Mouse (Mus musculus) MEL (cell line): ENCODE data around the gene Gchfr. TPM values are rescaled to one million over a fixed set of nuclear protein-coding genes. Genes with fewer than 3 reads are reported as not detected.

Source experiments
- DNase-seq: peaks from one replicate; pipeline ENCODE4 v3.0.0; 2011; ENCODE audit warnings: low read depth, low spot score
- H3K27ac ChIP-seq: 2 replicates; pipeline ENCODE4 v1.5.1; 2012; ENCODE audit warnings: low read depth, mild to moderate bottlenecking, control low read depth, low read length, moderate library complexity; ENCODE audit not compliant: control insufficient read depth
- H3K27me3 ChIP-seq, 2 experiments: fragments of 150-350 bp in 1 of 2; sonication (generic) in 1 of 2; 2 replicates each; pipeline ENCODE4 v1.6.1; 2012; ENCODE audit warnings: low read length in 2 of 2, mild to moderate bottlenecking in 2 of 2, improper control_type of control experiment in 1 of 2, moderate library complexity in 1 of 2; ENCODE audit not compliant: insufficient read depth in 2 of 2, control insufficient read depth in 1 of 2
- H3K36me3 ChIP-seq, 2 experiments: 2 replicates each; pipeline ENCODE4 v1.6.1; 2012 to 2014; ENCODE audit warnings: low read length in 2 of 2, improper control_type of control experiment in 1 of 2, inconsistent platforms in 1 of 2, mild to moderate bottlenecking in 1 of 2; ENCODE audit not compliant: insufficient read depth in 2 of 2, control insufficient read depth in 1 of 2
- H3K4me1 ChIP-seq, 2 experiments: fragments of 150-350 bp in 1 of 2; sonication (generic) in 1 of 2; 2 replicates each; pipeline ENCODE4 v1.6.1; 2012; ENCODE audit warnings: low read length in 2 of 2, improper control_type of control experiment in 1 of 2, mild to moderate bottlenecking in 1 of 2; ENCODE audit not compliant: insufficient read depth in 2 of 2, control insufficient read depth in 1 of 2
- H3K4me3 ChIP-seq, 2 experiments: fragments of 150-350 bp in 1 of 2; sonication (generic) in 1 of 2; 2 replicates each; pipeline ENCODE4 v1.5.1; 2012; ENCODE audit warnings: low read depth in 2 of 2, low read length in 2 of 2, mild to moderate bottlenecking in 2 of 2, moderate library complexity in 2 of 2, control low read depth in 1 of 2, improper control_type of control experiment in 1 of 2; ENCODE audit not compliant: control insufficient read depth in 1 of 2, insufficient read depth in 1 of 2
- H3K79me2 ChIP-seq: 2 replicates; pipeline ENCODE4 v1.6.1; 2012; ENCODE audit warnings: mild to moderate bottlenecking, low read length, moderate library complexity; ENCODE audit not compliant: control insufficient read depth, poor library complexity, insufficient read depth
- H3K9ac ChIP-seq: 2 replicates; pipeline ENCODE4 v1.6.1; 2012; ENCODE audit warnings: low read depth, mild to moderate bottlenecking, control low read depth, low read length, moderate library complexity; ENCODE audit not compliant: control insufficient read depth, poor library complexity, severe bottlenecking
- H3K9me3 ChIP-seq: fragments of 150-350 bp; sonication (generic); replicated peaks from 2 replicates; pipeline ENCODE4 v1.6.1; 2012; ENCODE audit warnings: mild to moderate bottlenecking, low read length, improper control_type of control experiment, moderate library complexity; ENCODE audit not compliant: insufficient read depth
- BHLHE40 ChIP-seq: IDR thresholded peaks from 2 replicates; pipeline ENCODE4 v1.6.1; 2012; ENCODE audit warnings: low read depth, mild to moderate bottlenecking, inconsistent platforms, low read length, improper control_type of control experiment, borderline replicate concordance
- CHD1 ChIP-seq: IDR thresholded peaks from 2 replicates; pipeline ENCODE4 v1.6.1; 2012; ENCODE audit warnings: low read depth, mild to moderate bottlenecking, inconsistent platforms, low read length, improper control_type of control experiment
- CTCF ChIP-seq, 3 experiments: IDR thresholded peaks in 2 of 3; conservative IDR thresholded peaks in 1 of 3; 2 replicates each; pipeline ENCODE4 v1.5.1; 2011 to 2012; ENCODE audit warnings: low read length in 3 of 3, low read depth in 2 of 3, mild to moderate bottlenecking in 2 of 3, improper control_type of control experiment in 1 of 3, inconsistent platforms in 1 of 3, mixed read lengths in 1 of 3, moderate library complexity in 1 of 3; ENCODE audit not compliant: control insufficient read depth in 1 of 3, insufficient read depth in 1 of 3, poor library complexity in 1 of 3, severe bottlenecking in 1 of 3
- E2F4 ChIP-seq: IDR thresholded peaks from 2 replicates; pipeline ENCODE4 v1.6.1; 2011; ENCODE audit warnings: low read depth, low read length, improper control_type of control experiment, borderline replicate concordance
- EP300 ChIP-seq, 2 experiments: IDR thresholded peaks; 2 replicates each; pipeline ENCODE4 v1.6.1; 2011; ENCODE audit warnings: improper control_type of control experiment in 2 of 2, low read length in 2 of 2, low read depth in 1 of 2, mild to moderate bottlenecking in 1 of 2
- GATA1 ChIP-seq: IDR thresholded peaks from 2 replicates; pipeline ENCODE4 v1.6.1; 2011; ENCODE audit warnings: low read depth, low read length, improper control_type of control experiment
- JUND ChIP-seq: IDR thresholded peaks from 2 replicates; pipeline ENCODE4 v1.6.1; 2011; ENCODE audit warnings: low read depth, mild to moderate bottlenecking, improper control_type of control experiment, low read length
- MAFK ChIP-seq: IDR thresholded peaks from 2 replicates; pipeline ENCODE4 v1.6.1; 2011; ENCODE audit warnings: low read depth, mild to moderate bottlenecking, low read length, improper control_type of control experiment, borderline replicate concordance
- MAX ChIP-seq: IDR thresholded peaks from 2 replicates; pipeline ENCODE4 v1.6.1; 2011; ENCODE audit warnings: low read length, improper control_type of control experiment
- MAZ ChIP-seq: IDR thresholded peaks from 2 replicates; pipeline ENCODE4 v1.6.1; 2012; ENCODE audit warnings: low read depth, mild to moderate bottlenecking, inconsistent platforms, low read length, improper control_type of control experiment
- MEF2A ChIP-seq: IDR thresholded peaks from 2 replicates; pipeline ENCODE4 v1.6.1; 2014; ENCODE audit warnings: low read depth, mild to moderate bottlenecking, inconsistent platforms, low read length, improper control_type of control experiment; ENCODE audit not compliant: poor library complexity, insufficient replicate concordance, severe bottlenecking; ENCODE audit errors: extremely low read depth
- MXI1 ChIP-seq: IDR thresholded peaks from 2 replicates; pipeline ENCODE4 v1.6.1; 2011; ENCODE audit warnings: mild to moderate bottlenecking, low read depth, low read length, improper control_type of control experiment
- NELFE ChIP-seq: IDR thresholded peaks from 2 replicates; pipeline ENCODE4 v1.6.1; 2011; ENCODE audit warnings: low read depth, low read length, improper control_type of control experiment
- NRF1 ChIP-seq: IDR thresholded peaks from 2 replicates; pipeline ENCODE4 v1.6.1; 2014; ENCODE audit warnings: low read depth, mild to moderate bottlenecking, inconsistent platforms, low read length, improper control_type of control experiment, moderate library complexity; ENCODE audit not compliant: poor library complexity, insufficient read depth, severe bottlenecking
- POLR2A ChIP-seq, 2 experiments: IDR thresholded peaks; 2 replicates each; pipeline ENCODE4 v1.6.1; 2011 to 2012; ENCODE audit warnings: low read length in 2 of 2, mild to moderate bottlenecking in 2 of 2, control low read depth in 1 of 2, improper control_type of control experiment in 1 of 2, low read depth in 1 of 2, moderate library complexity in 1 of 2; ENCODE audit not compliant: control insufficient read depth in 1 of 2, insufficient read depth in 1 of 2, poor library complexity in 1 of 2
- POLR2AphosphoS2 ChIP-seq: IDR thresholded peaks from 2 replicates; pipeline ENCODE4 v1.6.1; 2011; ENCODE audit warnings: low read length, improper control_type of control experiment
- POLR2AphosphoS5 ChIP-seq: IDR thresholded peaks from 2 replicates; pipeline ENCODE4 v1.6.1; 2012; ENCODE audit warnings: low read depth, borderline replicate concordance, mild to moderate bottlenecking, inconsistent platforms, low read length, moderate library complexity, mixed read lengths
- RAD21 ChIP-seq: IDR thresholded peaks from 2 replicates; pipeline ENCODE4 v1.6.1; 2011; ENCODE audit warnings: mild to moderate bottlenecking, low read depth, low read length, improper control_type of control experiment
- RCOR1 ChIP-seq: IDR thresholded peaks from 2 replicates; pipeline ENCODE4 v1.6.1; 2012; ENCODE audit warnings: low read depth, mild to moderate bottlenecking, inconsistent platforms, low read length, improper control_type of control experiment
- SIN3A ChIP-seq: IDR thresholded peaks from 2 replicates; pipeline ENCODE4 v1.6.1; 2012; ENCODE audit warnings: low read length, improper control_type of control experiment, inconsistent platforms
- SMC3 ChIP-seq: IDR thresholded peaks from 2 replicates; pipeline ENCODE4 v1.6.1; 2011; ENCODE audit warnings: low read depth, low read length, improper control_type of control experiment
- TAL1 ChIP-seq: IDR thresholded peaks from 2 replicates; pipeline ENCODE4 v1.6.1; 2012; ENCODE audit warnings: mild to moderate bottlenecking, inconsistent platforms, low read length, moderate library complexity, mixed read lengths
- TBP ChIP-seq: IDR thresholded peaks from 2 replicates; pipeline ENCODE4 v1.8.0; 2011; ENCODE audit warnings: low read depth, low read length, improper control_type of control experiment
- TCF12 ChIP-seq: IDR thresholded peaks from 2 replicates; pipeline ENCODE4 v1.6.1; 2014; ENCODE audit warnings: low read depth, mild to moderate bottlenecking, inconsistent platforms, low read length, improper control_type of control experiment, moderate library complexity
- UBTF ChIP-seq: IDR thresholded peaks from 2 replicates; pipeline ENCODE4 v1.6.1; 2012; ENCODE audit warnings: low read depth, mild to moderate bottlenecking, inconsistent platforms, low read length, improper control_type of control experiment, moderate library complexity, borderline replicate concordance; ENCODE audit not compliant: insufficient read depth
- ZC3H11A ChIP-seq: IDR thresholded peaks from 2 replicates; pipeline ENCODE4 v1.6.1; 2012; ENCODE audit warnings: low read depth, mild to moderate bottlenecking, inconsistent platforms, low read length, improper control_type of control experiment
- ZKSCAN1 ChIP-seq: IDR thresholded peaks from 2 replicates; pipeline ENCODE4 v1.6.1; 2012; ENCODE audit warnings: low read depth, mild to moderate bottlenecking, inconsistent platforms, low read length, improper control_type of control experiment, moderate library complexity
- ZMIZ1 ChIP-seq: IDR thresholded peaks from 2 replicates; pipeline ENCODE4 v1.6.1; 2012; ENCODE audit warnings: low read depth, mild to moderate bottlenecking, inconsistent platforms, low read length, improper control_type of control experiment, moderate library complexity
- ZNF384 ChIP-seq: IDR thresholded peaks from 2 replicates; pipeline ENCODE4 v1.6.1; 2012; ENCODE audit warnings: low read depth, mild to moderate bottlenecking, inconsistent platforms, low read length, improper control_type of control experiment
- polyA plus RNA-seq, 2 experiments: library from polyadenylated mRNA; stranded (reverse) in 1 of 2; unstranded in 1 of 2; fragments of >175 nt in 1 of 2; fragments of >200 nt in 1 of 2; gene quantifications; 2 replicates each; pipeline versions ENCODE4 v1.2.1 to v1.2.4; 2012; ENCODE audit warnings: low replicate concordance in 2 of 2, low read depth in 1 of 2; ENCODE audit not compliant: insufficient read length in 2 of 2, insufficient read depth in 1 of 2, missing spikeins in 1 of 2
- total RNA-seq: library from RNA; depleted of rRNA; stranded (reverse); fragments of 300-350 nt; gene quantifications from 2 replicates; pipeline ENCODE4 v1.2.3, GENCODE M21; 2012

Gene Gchfr
- total and polyA plus RNA-seq, 3 experiments: not detected

DNA sequence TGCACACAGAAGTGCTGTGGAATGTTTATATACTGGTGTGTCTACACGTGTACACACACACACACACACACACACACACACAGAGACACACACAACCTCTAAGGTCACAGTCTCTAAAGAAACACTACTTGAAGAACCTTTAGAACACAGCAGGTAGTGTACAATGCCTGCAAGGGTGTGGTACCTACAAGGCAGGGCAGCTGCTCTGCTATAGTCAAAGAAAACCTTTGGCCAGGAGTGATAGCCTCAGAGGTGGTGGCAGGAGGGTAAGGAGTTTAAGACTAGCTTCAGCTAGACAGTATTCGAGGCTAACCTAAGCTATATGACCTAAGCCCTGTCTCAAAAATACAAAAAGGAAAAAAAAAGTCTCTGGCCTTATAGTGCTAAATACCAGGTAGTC lies 12.9 kb upstream of the Gchfr start:
- Histone ChIP-seq H3K9ac (peak overlapping the region; percentile 21; the same call in 1 of the 2 replicates), H3K27ac (peak overlapping the region; percentile 79), H3K79me2 (peaks cover 12% of the 10 kb centered on the region), H3K9me3 (no peaks in the 10 kb centered on the region), H3K4me1 (peaks cover 3 to 6% of the 10 kb centered on the region in 2 experiments; a peak in 3 of 4 replicates), H3K4me3 (peak overlapping the region in 1 of 2 experiments; percentile 23; a peak in 1 of 4 replicates), H3K27me3 (no peaks in the 10 kb centered on the region), H3K36me3 (peaks cover 0 to 16% of the 10 kb centered on the region in 2 experiments; a peak in 3 of 4 replicates)
- TF ChIP-seq CHD1: no peak
- no peak for TF ChIP-seq RAD21
- no peak for TF ChIP-seq MXI1
- TF ChIP-seq TCF12: no peak
- no peak for TF ChIP-seq CTCF (IDR thresholded peaks at IDR 0.05 in 2 of 3, conservative IDR thresholded peaks at IDR 0.05 in 1 of 3; ENCODE audit: control insufficient read depth in 1 of 3, insufficient read depth in 1 of 3, low read depth in 2 of 3, low read length in 3 of 3, poor library complexity in 1 of 3, severe bottlenecking in 1 of 3)
- no peak for TF ChIP-seq GATA1
- no peak for TF ChIP-seq MAZ
- TF ChIP-seq BHLHE40: no peak
- TF ChIP-seq POLR2AphosphoS2: no peak
- no peak for TF ChIP-seq MAFK
- no peak for TF ChIP-seq RCOR1
- TF ChIP-seq UBTF: no peak
- no peak for TF ChIP-seq POLR2A (IDR thresholded peaks at IDR 0.05; ENCODE audit: control insufficient read depth in 1 of 2, insufficient read depth in 1 of 2, low read depth in 1 of 2, low read length in 2 of 2, poor library complexity in 1 of 2)
- TF ChIP-seq POLR2AphosphoS5: no peak
- no peak for TF ChIP-seq SIN3A
- no peak for DNase-seq

GRCm38 (mm10) chr2:119155388-119155787 lies 12.2 kb upstream of the Gchfr start:
- H3K4me1 ChIP-seq: peaks cover 3 to 6% of the 10 kb centered on the region in 2 experiments; a peak in 3 of 4 replicates
- TF ChIP-seq NELFE (no peak), POLR2AphosphoS2 (0 out of 2 replicates have a peak, but pooled peaks have one; percentile 32), CHD1 (no peak), JUND (no peak), UBTF (no peak), SMC3 (no peak), MAX (peak; percentile 86), ZC3H11A (0 out of 2 replicates have a peak, but pooled peaks have one; percentile 12), RCOR1 (peak; percentile 85), MAFK (peak; percentile 61; the same call in 1 of the 2 replicates), CTCF (IDR thresholded peaks at IDR 0.05 in 2 of 3, conservative IDR thresholded peaks at IDR 0.05 in 1 of 3; ENCODE audit: control insufficient read depth in 1 of 3, insufficient read depth in 1 of 3, low read depth in 2 of 3, low read length in 3 of 3, poor library complexity in 1 of 3, severe bottlenecking in 1 of 3) (no peak), BHLHE40 (peak; percentile 91), NRF1 (0 out of 2 replicates have a peak, but pooled peaks have one; percentile 17), E2F4 (no peak), EP300 (IDR thresholded peaks at IDR 0.05; ENCODE audit: low read depth in 1 of 2, low read length in 2 of 2) (peak; percentile 94 to 96), MEF2A (no peak), ZMIZ1 (no peak), POLR2A (IDR thresholded peaks at IDR 0.05; ENCODE audit: control insufficient read depth in 1 of 2, insufficient read depth in 1 of 2, low read depth in 1 of 2, low read length in 2 of 2, poor library complexity in 1 of 2) (peak in 1 of 2 experiments; percentile 31; a peak in 1 of 4 replicates), TBP (peak; percentile 57; the same call in 1 of the 2 replicates), MAZ (no peak), TAL1 (peak; percentile 98), ZKSCAN1 (no peak), ZNF384 (no peak)

More at GRCm38 (mm10) chr2:119155388-119155787, 12.2 kb upstream of the Gchfr start:
- H3K79me2 ChIP-seq: peaks cover 12% of the 10 kb centered on the region
- H3K9me3 ChIP-seq: no peaks in the 10 kb centered on the region
- peaks cover 0 to 16% of the 10 kb centered on the region in 2 experiments; a peak in 3 of 4 replicates for H3K36me3 ChIP-seq
- H3K9ac ChIP-seq: peak overlapping the region; percentile 82
- H3K27me3 ChIP-seq: no peaks in the 10 kb centered on the region
- peak; percentile 90 for DNase-seq
- peak overlapping the region; percentile 81 to 92 for H3K4me3 ChIP-seq
- peak overlapping the region; percentile 81 for H3K27ac ChIP-seq
